Mouse (Mus musculus) thymus, adult 2 months (tissue): ENCODE data around the gene Mmachc. TPM values are rescaled to one million over a fixed set of nuclear protein-coding genes. Genes with fewer than 3 reads are reported as not detected.

ENCODE experiments used
- DNase-seq: peaks from one replicate; pipeline ENCODE4 v3.0.0; 2021
- H3K27ac ChIP-seq: fragments of 200-500 bp; 2 replicates; pipeline ENCODE4 v1.5.1; 2012; ENCODE audit warnings: low read length, control low read depth; ENCODE audit not compliant: control insufficient read depth, insufficient read depth
- H3K27me3 ChIP-seq: fragments of 200-500 bp; 2 replicates; pipeline ENCODE4 v1.6.1; 2012; ENCODE audit warnings: mild to moderate bottlenecking, low read length, moderate library complexity, mixed read lengths; ENCODE audit not compliant: control insufficient read depth, insufficient read depth
- H3K36me3 ChIP-seq: fragments of 200-500 bp; 2 replicates; pipeline ENCODE4 v1.6.1; 2012; ENCODE audit warnings: mild to moderate bottlenecking, low read length, moderate library complexity; ENCODE audit not compliant: control insufficient read depth, insufficient read depth
- H3K4me1 ChIP-seq: fragments of 200-500 bp; replicated peaks from 2 replicates; pipeline ENCODE4 v1.6.1; 2012; ENCODE audit warnings: low read length; ENCODE audit not compliant: control insufficient read depth, insufficient read depth
- H3K4me3 ChIP-seq: fragments of 200-500 bp; 2 replicates; pipeline ENCODE4 v1.5.1; 2012; ENCODE audit warnings: mild to moderate bottlenecking, low read length, control low read depth, moderate library complexity; ENCODE audit not compliant: control insufficient read depth, insufficient read depth
- CTCF ChIP-seq: fragments of 200-500 bp; IDR thresholded peaks from 2 replicates; pipeline ENCODE4 v1.5.1; 2012; ENCODE audit warnings: mild to moderate bottlenecking, control low read depth, low read length, moderate library complexity, borderline replicate concordance; ENCODE audit not compliant: control insufficient read depth, poor library complexity, insufficient read depth; ENCODE audit errors: extremely low read depth
- POLR2A ChIP-seq: fragments of 200-500 bp; IDR thresholded peaks from 2 replicates; pipeline ENCODE4 v1.6.1; 2012; ENCODE audit warnings: mild to moderate bottlenecking, low read length, control low read depth, moderate library complexity; ENCODE audit not compliant: control insufficient read depth, poor library complexity, insufficient read depth; ENCODE audit errors: extremely low read depth
- WGBS: fragments of 180-500 bp; shearing (Covaris S2); methylation state at CpG from one replicate; pipeline ENCODE4 v1.1.7; 2018; 5-methylcytosine and 5-hydroxymethylcytosine counted together
- polyA plus RNA-seq: library from polyadenylated mRNA; depleted of rRNA; stranded (reverse); fragments of >200 nt; gene quantifications from 2 replicates; pipeline ENCODE4 v1.2.3, GENCODE M21; 2012; rRNA removed

Mmachc gene
- polyA plus RNA-seq, 1 experiment: 10.5 TPM

- Histone ChIP-seq H3K4me3 (no peak overlapping the region), H3K27ac (no peak overlapping the region), H3K27me3 (no peaks in the 10 kb centered on the region), H3K4me1 (no peaks in the 10 kb centered on the region), H3K36me3 (no peaks in the 10 kb centered on the region)
- TF ChIP-seq CTCF (no peak), POLR2A (no peak)
- 89% methylated on average over 3 of the region's 3 CpGs for WGBS
- no peak for DNase-seq
Observed at GRCm38 (mm10) chr4:116657971-116658370, 50.2 kb downstream of the Mmachc start.

DNA sequence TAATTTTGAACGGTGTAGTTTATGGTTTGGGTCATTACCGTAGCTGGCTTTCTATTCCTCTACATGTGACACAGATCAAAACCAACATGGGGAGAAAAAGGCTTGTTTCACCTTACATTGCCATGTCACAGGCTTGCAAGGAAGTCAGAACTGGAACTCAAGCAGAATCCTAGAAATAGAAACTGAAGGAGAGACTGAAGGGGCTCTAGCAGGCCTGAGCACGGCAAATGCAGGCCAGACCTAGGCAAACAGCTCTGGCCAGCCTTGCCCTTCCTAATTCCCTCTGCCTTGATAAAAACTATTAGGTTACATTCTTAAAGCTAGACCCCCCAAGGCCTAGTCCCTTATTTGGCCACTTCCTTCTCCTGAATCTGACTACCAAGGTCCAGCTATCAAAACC is 52.5 kb downstream of the Mmachc start:
- Histone ChIP-seq H3K36me3 (no peaks in the 10 kb centered on the region), H3K4me1 (no peaks in the 10 kb centered on the region), H3K27ac (no peak overlapping the region), H3K27me3 (no peaks in the 10 kb centered on the region), H3K4me3 (no peak overlapping the region)
- WGBS: 84% methylated on average over 3 of the region's 3 CpGs
- no peak for TF ChIP-seq CTCF
- TF ChIP-seq POLR2A: no peak
- no peak for DNase-seq

- H3K4me1 ChIP-seq: peaks cover 3% of the 10 kb centered on the region; the same call in 1 of the 2 replicates
- no peak overlapping the region for H3K4me3 ChIP-seq
- no peak for TF ChIP-seq CTCF
- TF ChIP-seq POLR2A: no peak
- no peak overlapping the region for H3K27ac ChIP-seq
- no peaks in the 10 kb centered on the region for H3K27me3 ChIP-seq
- no peak for DNase-seq
- WGBS: 19% methylated on average over 2 of the region's 2 CpGs
- H3K36me3 ChIP-seq: no peaks in the 10 kb centered on the region
Observed at GRCm38 (mm10) chr4:116655100-116655499, 53.1 kb downstream of the Mmachc start.

GRCm38 (mm10) chr4:116653228-116653627 is 55.0 kb downstream of the Mmachc start:
- H3K36me3 ChIP-seq: no peaks in the 10 kb centered on the region
- H3K4me3 ChIP-seq: no peak overlapping the region
- H3K4me1 ChIP-seq: peaks cover 5% of the 10 kb centered on the region; the same call in 1 of the 2 replicates
- no peak for DNase-seq
- H3K27ac ChIP-seq: no peak overlapping the region
- no peak for TF ChIP-seq POLR2A
- no peak for TF ChIP-seq CTCF
- no peaks in the 10 kb centered on the region for H3K27me3 ChIP-seq
- 95% methylated on average over 6 of the region's 6 CpGs for WGBS

Other genes starting within 250 kb of the Mmachc start
- gene Mast2, start 244.2 kb downstream of the Mmachc start, polyA plus RNA-seq: 110 and 137 TPM in 2 replicates
- gene Ipp, start 200.9 kb downstream of the Mmachc start, polyA plus RNA-seq: 2.5 and 3.6 TPM in 2 replicates
- 7.2 and 8.0 TPM in 2 replicates for gene Tmem69, start 152.5 kb downstream of the Mmachc start, polyA plus RNA-seq
- gene Gpbp1l1, start 150.7 kb downstream of the Mmachc start, polyA plus RNA-seq: 76.9 and 81.2 TPM in 2 replicates
- 7.3 and 9.9 TPM in 2 replicates for gene Ccdc17, start 111.8 kb downstream of the Mmachc start, polyA plus RNA-seq
- gene Nasp, start 80.5 kb downstream of the Mmachc start, polyA plus RNA-seq: 14.2 and 15.8 TPM in 2 replicates
- gene Akr1a1, start 56.7 kb downstream of the Mmachc start, polyA plus RNA-seq: 490 and 565 TPM in 2 replicates
- 61.8 and 99.5 TPM in 2 replicates for gene Prdx1, start 22.9 kb downstream of the Mmachc start, polyA plus RNA-seq
- 46.0 and 48.2 TPM in 2 replicates for gene Ccdc163, start 103 bp upstream of the Mmachc start, polyA plus RNA-seq
- 4.4 and 5.0 TPM in 2 replicates for gene Tesk2, start 12.5 kb upstream of the Mmachc start, polyA plus RNA-seq
- gene Toe1, start 99.2 kb upstream of the Mmachc start, polyA plus RNA-seq: 42.8 and 44.8 TPM in 2 replicates
- 31.6 and 32.0 TPM in 2 replicates for gene Mutyh, start 99.3 kb upstream of the Mmachc start, polyA plus RNA-seq
- 0.58 and 0.73 TPM in 2 replicates for gene Hpdl, start 113.3 kb upstream of the Mmachc start, polyA plus RNA-seq
- 0.20 and 0.22 TPM in 2 replicates for gene Zswim5, start 169.0 kb upstream of the Mmachc start, polyA plus RNA-seq